ENCODE assay signal across 8 mouse cellular contexts in the genomic region with DNA sequence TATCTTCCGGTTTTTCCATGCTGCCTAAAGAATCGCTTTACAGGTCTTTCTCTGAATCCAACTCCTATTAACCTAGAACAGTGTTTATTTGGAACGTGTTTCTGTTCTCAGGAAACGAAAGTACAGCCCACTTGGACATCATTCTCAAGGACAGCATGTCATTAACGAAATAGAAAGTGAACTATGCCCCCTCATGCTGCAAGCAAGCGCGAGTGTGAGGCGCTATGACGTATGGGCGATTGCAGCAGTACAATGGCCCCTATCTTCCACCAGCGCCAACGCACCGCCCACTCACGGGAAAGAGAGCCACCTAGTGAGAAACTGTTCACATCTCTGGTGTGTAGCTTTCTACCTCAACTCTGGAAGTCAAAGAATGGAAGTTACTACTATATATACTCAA. TPM values are rescaled to one million over a fixed set of nuclear protein-coding genes. Genes with fewer than 3 reads are reported as not detected.
A peak's percentile ranks its signal among the peaks of the same experiment; 100 is the strongest.
DNase-seq lines count a peak whose midpoint lies in the region; ATAC-seq and TF ChIP-seq lines count a peak whose summit lies in the region.

No protein-coding gene starts in this region.

- no peak for ATAC-seq in embryonic facial prominence, embryonic 15.5 days (ENCODE audit: insufficient number of reproducible peaks, low FRiP score, low TSS enrichment, low read depth)
- no peak for ATAC-seq in limb, embryonic 13.5 days (ENCODE audit: low FRiP score, low read depth)
- peak; percentile 40 for ATAC-seq in midbrain, embryonic 15.5 days (replicated peaks)

- peak overlapping the region; percentile 99 for H3K4me2 ChIP-seq in embryonic facial prominence, embryonic 15.5 days (replicated peaks)
- H3K4me2 ChIP-seq in limb, embryonic 13.5 days (replicated peaks): peak overlapping the region; percentile 99
- H3K4me2 ChIP-seq in midbrain, embryonic 15.5 days: peak overlapping the region; percentile 92

- no peaks in the 10 kb centered on the region for H3K9me3 ChIP-seq in embryonic facial prominence, embryonic 15.5 days (replicated peaks)
- H3K9me3 ChIP-seq in limb, embryonic 13.5 days: no peaks in the 10 kb centered on the region
- H3K9me3 ChIP-seq in midbrain, embryonic 15.5 days: no peaks in the 10 kb centered on the region

- H3K27me3 ChIP-seq in embryonic facial prominence, embryonic 15.5 days: no peaks in the 10 kb centered on the region
- H3K27me3 ChIP-seq in limb, embryonic 13.5 days: no peaks in the 10 kb centered on the region
- H3K27me3 ChIP-seq in midbrain, embryonic 15.5 days (replicated peaks): no peaks in the 10 kb centered on the region

- peak overlapping the region; percentile 60 for H3K4me3 ChIP-seq in bone marrow macrophage, adult 2 months (ENCODE audit: insufficient read depth, low read length)
- H3K4me3 ChIP-seq in embryonic facial prominence, embryonic 15.5 days (replicated peaks): peak overlapping the region; percentile 46
- H3K4me3 ChIP-seq in limb, embryonic 13.5 days: peak overlapping the region; percentile 41
- peak overlapping the region; percentile 91 for H3K4me3 ChIP-seq in midbrain, embryonic 15.5 days

- no peak for TF ChIP-seq POLR2A in bone marrow macrophage, adult 2 months (IDR thresholded peaks at IDR 0.05; ENCODE audit: borderline replicate concordance, low read depth, low read length)

- no peak; the same call in 1 of the 2 replicates for TF ChIP-seq CTCF in bone marrow macrophage, adult 2 months (IDR thresholded peaks at IDR 0.05; ENCODE audit: low read depth, low read length)

- 0 out of 2 replicates have a peak overlapping the region, but pooled peaks have one; percentile 23 for H3K9ac ChIP-seq in embryonic facial prominence, embryonic 15.5 days
- no peak overlapping the region for H3K9ac ChIP-seq in limb, embryonic 13.5 days
- H3K9ac ChIP-seq in midbrain, embryonic 15.5 days: peak overlapping the region; percentile 26; the same call in 1 of the 2 replicates

- no peak overlapping the region for H3K27ac ChIP-seq in bone marrow macrophage, adult 2 months (ENCODE audit: insufficient read depth, low read depth, low read length)
- H3K27ac ChIP-seq in embryonic facial prominence, embryonic 15.5 days (replicated peaks): no peak overlapping the region
- H3K27ac ChIP-seq in limb, embryonic 13.5 days: no peak overlapping the region
- H3K27ac ChIP-seq in midbrain, embryonic 15.5 days: peak overlapping the region; percentile 81

- under 1% methylated on average over 14 of the region's 14 CpGs for WGBS in embryonic facial prominence, embryonic 15.5 days
- 2% methylated on average over 14 of the region's 14 CpGs for WGBS in limb, embryonic 13.5 days
- 2% methylated on average over 14 of the region's 14 CpGs for WGBS in midbrain, embryonic 15.5 days

- peaks cover 4% of the 10 kb centered on the region; the same call in 1 of the 2 replicates for H3K4me1 ChIP-seq in bone marrow macrophage, adult 2 months (ENCODE audit: control insufficient read depth, insufficient read depth, low read length)
- H3K4me1 ChIP-seq in embryonic facial prominence, embryonic 15.5 days: peaks cover 20% of the 10 kb centered on the region
- H3K4me1 ChIP-seq in limb, embryonic 13.5 days: peaks cover 19% of the 10 kb centered on the region
- peaks cover 20% of the 10 kb centered on the region for H3K4me1 ChIP-seq in midbrain, embryonic 15.5 days

- H3K36me3 ChIP-seq in embryonic facial prominence, embryonic 15.5 days: no peaks in the 10 kb centered on the region
- no peaks in the 10 kb centered on the region for H3K36me3 ChIP-seq in limb, embryonic 13.5 days
- no peaks in the 10 kb centered on the region for H3K36me3 ChIP-seq in midbrain, embryonic 15.5 days (replicated peaks)

- DNase-seq in A20 (ENCODE audit: low read depth, low spot score): peak; percentile 93
- peak; percentile 83 to 85 for DNase-seq in heart, adult 9 months (ENCODE audit: low spot score in 2 of 2)
- DNase-seq in kidney, adult 9 months: peak; percentile 93
- DNase-seq in spleen, adult 18-20 months: peak; percentile 74 to 79

RNA-seq across cellular contexts. Expression of a gene that starts 2.0 kb away (rescaled TPM):
- 29.7 and 31.9 TPM in 2 replicates for polyA plus RNA-seq in bone marrow macrophage, adult 2 months (2012; ENCODE audit: insufficient read depth, insufficient read length, missing spikeins)
- 27.0 and 27.6 TPM in 2 replicates for polyA plus RNA-seq in embryonic facial prominence, embryonic 15.5 days (2015; fragmentation: Nextera tagmentation; extraction: Ambion mirVana)
- polyA plus RNA-seq in limb, embryonic 13.5 days (2015; fragmentation: Nextera tagmentation; extraction: Ambion mirVana): 28.0 and 29.3 TPM in 2 replicates
- 33.7 and 37.2 TPM in 2 replicates for polyA plus RNA-seq in midbrain, embryonic 15.5 days (2015; fragmentation: Nextera tagmentation; extraction: Ambion mirVana)

RNA-seq across cellular contexts. Expression of a gene that starts 50.3 kb away (rescaled TPM):
- not detected in 2 replicates for polyA plus RNA-seq in bone marrow macrophage, adult 2 months (2012; ENCODE audit: insufficient read depth, insufficient read length, missing spikeins)
- 2.5 and 2.8 TPM in 2 replicates for polyA plus RNA-seq in embryonic facial prominence, embryonic 15.5 days (2015; fragmentation: Nextera tagmentation; extraction: Ambion mirVana)
- polyA plus RNA-seq in limb, embryonic 13.5 days (2015; fragmentation: Nextera tagmentation; extraction: Ambion mirVana): 0.91 and 1.5 TPM in 2 replicates
- 95.1 and 98.5 TPM in 2 replicates for polyA plus RNA-seq in midbrain, embryonic 15.5 days (2015; fragmentation: Nextera tagmentation; extraction: Ambion mirVana)

Comparison
In these comparisons a context has a peak if more than half of its experiments do, and no peak if none do; other contexts are left out.
1. H3K4me3 ChIP-seq: peak in every context shown above with its lines; median percentile 91 in midbrain, embryonic 15.5 days; 60 in bone marrow macrophage, adult 2 months; 46 in embryonic facial prominence, embryonic 15.5 days; 41 in limb, embryonic 13.5 days.
2. RNA of a gene that starts 50.3 kb away (polyA plus RNA-seq): 95.1 to 98.5 TPM in midbrain, embryonic 15.5 days; 2.5 to 2.8 TPM in embryonic facial prominence, embryonic 15.5 days, 0.91 to 1.5 TPM in limb, embryonic 13.5 days and not detected in bone marrow macrophage, adult 2 months; every median in the first group is over 10 times any median in the second.
3. Peak in every context shown above with its lines, with median percentiles within 50 percentile points of each other: DNase-seq and H3K4me2 ChIP-seq.